Mouse (Mus musculus) cerebellum, postnatal 14 days (tissue): ENCODE measurements at regions not wholly inside any gene's neighbourhood (a gene's known extent, or its start where the extent isn't known, plus 50 kb on each side); places are given as distances from the start of the nearest gene placed in this dataset.

Experiments
- DNase-seq, 2 experiments: peaks; one replicate each; pipeline ENCODE4 v3.0.0; 2021; ENCODE audit warnings: mixed read lengths in 2 of 2

GRCm38 (mm10) chr14:47795062-47795461, 146.8 kb downstream of the Ktn1 start:
- DNase-seq = no peak

GRCm38 (mm10) chr14:47798203-47798602, 150.0 kb downstream of the Ktn1 start:
- DNase-seq = no peak

DNA sequence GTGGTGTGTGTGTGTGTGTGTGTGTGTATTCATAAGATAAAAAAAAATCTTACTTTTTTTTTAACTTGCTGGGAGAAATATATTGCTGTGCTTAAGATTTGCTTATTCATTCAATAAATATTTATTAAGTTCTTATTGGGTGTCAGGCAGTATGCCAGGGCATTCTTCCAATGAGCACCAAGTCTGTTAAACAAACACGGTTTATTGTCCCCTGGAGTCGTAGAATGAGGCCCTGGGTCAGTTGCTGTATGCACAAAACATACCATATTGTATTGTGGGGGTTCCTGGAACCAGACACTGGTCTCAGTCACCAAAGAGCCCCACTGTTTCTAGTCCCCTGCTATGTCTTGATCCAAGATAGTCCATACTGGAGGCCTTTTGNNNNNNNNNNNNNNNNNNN, 151.3 kb downstream of the Ktn1 start:
- DNase-seq = no peak

DNA sequence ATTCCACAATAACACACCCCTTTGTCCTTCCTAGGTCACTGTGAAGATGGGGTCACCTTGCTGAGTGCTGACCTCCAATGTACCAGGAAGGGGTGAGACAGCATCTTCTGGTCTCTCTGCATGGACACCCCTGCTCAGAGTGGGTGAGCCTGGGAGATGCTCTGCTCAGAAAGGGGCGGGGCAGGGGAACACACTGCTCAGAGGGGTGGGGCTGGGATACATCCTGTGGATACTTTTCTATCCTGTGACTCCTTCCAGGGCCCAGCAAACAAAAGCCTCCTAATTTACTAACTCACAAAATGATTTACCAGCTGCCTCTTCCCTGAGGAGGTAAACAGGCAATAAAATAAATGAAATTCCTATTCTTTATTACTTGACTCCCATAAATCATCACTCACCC, 157.0 kb downstream of the Ktn1 start:
- DNase-seq = no peak

- DNase-seq = no peak
Observed at GRCm38 (mm10) chr14:47805771-47806535, 157.7 kb downstream of the Ktn1 start.

DNA sequence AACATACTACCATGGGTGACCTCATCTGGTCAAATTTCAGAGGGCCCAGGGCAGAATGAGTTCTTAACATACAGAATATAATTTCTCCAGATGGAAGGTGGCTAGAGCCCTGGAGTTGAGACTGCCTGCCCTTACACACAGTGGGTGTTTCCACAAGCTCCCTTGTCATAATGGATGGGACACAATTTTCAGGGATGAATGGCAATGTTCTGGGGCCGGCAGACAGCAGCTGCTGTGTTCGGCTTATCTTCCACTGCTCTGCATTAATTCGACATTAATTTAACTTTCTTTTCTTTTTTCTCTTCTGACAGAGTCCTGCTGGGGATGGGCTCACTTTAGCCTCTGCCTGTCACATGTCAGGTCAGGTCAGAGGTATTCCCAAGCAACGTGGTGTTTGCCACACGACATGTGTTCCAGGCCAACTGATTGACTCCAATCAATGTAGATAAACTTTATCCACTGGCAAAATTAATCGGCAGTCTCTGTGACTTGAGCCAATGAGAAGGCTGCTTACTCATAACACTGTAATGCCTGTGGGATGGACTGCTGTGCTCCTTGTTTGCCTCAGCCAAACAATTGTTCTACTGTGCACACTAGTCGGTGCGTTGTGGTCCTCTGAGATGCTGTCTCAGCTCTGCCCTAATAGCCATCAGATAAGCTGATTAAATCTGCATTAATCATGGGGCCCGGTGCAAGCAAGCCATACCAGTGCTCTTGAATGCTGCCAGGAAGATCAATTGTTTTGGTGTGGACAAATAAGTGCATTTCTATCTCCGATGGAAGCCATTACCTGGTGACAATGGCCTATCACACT, 160.1 kb downstream of the Ktn1 start:
- no peak for DNase-seq

GRCm38 (mm10) chr14:47818224-47818623, 170.0 kb downstream of the Ktn1 start:
- no peak for DNase-seq

GRCm38 (mm10) chr14:47818641-47819040, 170.4 kb downstream of the Ktn1 start:
- no peak for DNase-seq

GRCm38 (mm10) chr14:47820571-47821143, 172.4 kb downstream of the Ktn1 start:
- peak; percentile 40 to 46 for DNase-seq

GRCm38 (mm10) chr14:47823182-47823581, 174.9 kb downstream of the Ktn1 start:
- no peak for DNase-seq

DNA sequence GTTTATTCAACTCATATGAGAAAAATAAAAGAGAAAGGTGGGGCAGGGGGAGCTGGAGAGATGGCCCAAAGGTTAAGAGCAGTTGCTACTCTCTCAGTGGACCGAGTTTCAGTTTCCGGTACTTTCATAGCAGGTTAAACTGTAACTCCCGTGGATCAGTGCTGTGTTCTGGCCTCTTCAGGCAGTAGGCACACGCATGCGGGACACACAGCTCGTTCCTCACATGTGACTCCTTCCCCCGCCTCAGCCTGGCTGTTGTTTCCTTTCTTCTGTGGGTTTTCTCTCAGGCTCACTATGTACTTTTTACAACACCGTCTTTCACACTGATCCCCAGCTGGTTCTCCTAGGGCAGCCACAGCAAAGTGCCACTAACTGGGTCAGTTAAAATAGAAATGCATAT, 175.4 kb downstream of the Ktn1 start:
- DNase-seq = no peak

GRCm38 (mm10) chr14:47825446-47825956, 177.3 kb downstream of the Ktn1 start:
- no peak for DNase-seq

GRCm38 (mm10) chr14:47826545-47826944, 178.3 kb downstream of the Ktn1 start:
- no peak for DNase-seq

DNA sequence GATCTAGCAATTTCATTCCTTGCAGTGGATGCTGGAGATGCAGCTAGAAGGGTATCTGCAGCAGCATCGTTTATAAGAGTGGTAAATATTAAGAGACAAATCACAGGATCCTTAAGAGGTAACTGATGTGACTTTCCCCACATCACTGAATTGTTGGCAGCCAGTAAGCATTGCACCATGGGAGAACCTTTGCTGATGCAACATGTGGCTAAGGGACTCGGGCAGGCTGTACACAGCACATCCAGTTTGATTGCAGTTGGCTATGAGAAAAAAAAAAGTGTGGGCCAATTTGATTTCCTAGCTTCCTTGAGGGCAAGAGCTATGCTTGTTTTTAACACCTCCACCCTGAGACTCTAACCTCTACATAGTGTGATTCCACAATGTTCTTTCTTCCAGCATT, 179.4 kb downstream of the Ktn1 start:
- no peak for DNase-seq

- peak; percentile 22 to 31 for DNase-seq
Observed at GRCm38 (mm10) chr14:47833696-47834095, 185.4 kb downstream of the Ktn1 start.

- DNase-seq = no peak
Observed at GRCm38 (mm10) chr14:47835408-47835807, 187.2 kb downstream of the Ktn1 start.

- DNase-seq = no peak
Observed at GRCm38 (mm10) chr14:47839493-47840215, 191.4 kb downstream of the Ktn1 start.

DNA sequence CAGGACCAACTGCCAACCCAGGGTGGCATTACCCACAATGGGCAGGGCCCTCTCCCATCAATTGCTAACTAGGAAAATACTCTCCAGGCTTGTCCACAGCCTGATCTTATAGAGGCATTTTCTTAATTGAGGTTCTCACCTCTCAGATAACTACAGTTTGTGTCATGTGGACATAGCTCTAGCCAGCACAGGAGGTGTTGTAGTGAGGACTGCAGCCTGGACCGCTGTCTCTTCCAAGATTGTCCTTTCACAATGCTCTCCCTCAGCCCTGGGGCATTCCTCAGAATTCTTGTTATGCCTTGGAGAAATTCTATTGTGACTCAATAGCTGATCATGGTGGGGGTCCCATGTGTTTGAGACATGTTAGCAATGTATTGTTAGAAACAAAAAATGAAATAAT, 196.1 kb downstream of the Ktn1 start:
- no peak for DNase-seq

GRCm38 (mm10) chr14:47848861-47849260, 200.6 kb downstream of the Ktn1 start:
- no peak for DNase-seq

GRCm38 (mm10) chr14:47856280-47856765, 208.1 kb downstream of the Ktn1 start:
- no peak for DNase-seq

- DNase-seq = no peak
Observed at GRCm38 (mm10) chr14:47857271-47857670, 209.0 kb downstream of the Ktn1 start.

DNA sequence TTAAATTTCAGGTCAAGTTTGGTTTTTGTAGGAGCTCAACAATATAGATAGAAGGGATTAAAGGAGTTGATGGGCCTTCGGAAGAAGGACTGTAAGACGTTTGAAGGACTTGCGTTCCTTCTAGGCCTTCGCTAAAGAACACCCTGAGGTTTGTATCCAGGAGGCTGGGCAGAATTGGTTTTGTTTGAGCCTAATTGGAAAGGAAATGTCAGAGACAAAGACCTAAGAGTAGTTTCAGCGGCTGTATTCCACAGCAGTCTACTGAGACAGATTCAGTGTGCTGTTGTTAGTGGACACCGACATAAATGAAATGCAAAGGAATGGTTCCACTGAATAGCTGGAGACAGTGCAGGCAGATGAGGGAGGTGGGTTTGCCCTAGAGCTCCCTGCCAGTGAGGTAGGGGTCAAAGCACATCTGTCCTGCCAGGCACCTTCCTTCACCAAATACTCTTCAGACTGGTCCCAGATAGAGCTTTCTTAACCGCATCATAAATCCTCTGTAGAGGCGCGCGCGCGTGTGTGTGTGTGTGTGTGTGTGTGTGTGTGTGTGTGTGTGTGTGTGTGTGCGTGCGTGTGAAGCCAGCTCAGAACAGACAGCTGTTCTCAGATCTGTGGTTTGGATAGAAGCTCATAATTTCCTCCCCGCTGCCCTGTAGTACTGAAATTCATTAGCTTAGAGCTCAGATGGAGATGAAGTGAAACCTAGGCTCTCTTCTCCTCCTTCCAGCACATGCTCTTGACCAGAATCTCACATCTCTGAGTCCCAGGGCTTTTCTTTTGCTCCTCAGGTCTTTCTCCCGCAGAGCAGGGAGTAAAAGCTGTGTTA, 209.7 kb downstream of the Ktn1 start:
- no peak for DNase-seq
